In the genomic region with DNA sequence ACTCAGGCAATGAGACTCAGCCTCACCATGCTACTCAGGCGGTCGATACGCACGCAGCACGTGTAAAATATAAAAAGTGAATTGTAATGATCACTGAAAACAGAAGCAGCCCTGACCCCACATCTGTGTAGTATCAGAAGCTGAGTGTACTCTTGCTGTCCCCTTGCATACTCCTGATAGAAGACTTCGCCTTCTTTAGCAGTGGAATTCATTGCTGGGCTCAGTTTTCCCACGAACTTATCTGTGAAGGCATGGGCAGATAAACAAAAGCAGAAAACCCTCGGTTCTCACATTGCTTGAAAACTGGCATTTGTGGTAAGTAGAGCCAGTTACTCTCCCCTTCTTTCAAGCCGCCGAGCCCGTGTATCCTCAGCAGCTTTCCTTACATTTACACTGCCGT, we compare ENCODE assay signal across 14 mouse cellular contexts.
"Had no signal": no experiment of that assay in that cellular context is flagged by ENCODE, and none has a peak within 500 bp of the region (broad histone marks: within the 10 kb centered on the region; RNA-seq: fewer than 3 reads in every experiment).

No protein-coding gene starts in this region.

- H3K9ac ChIP-seq: limb, embryonic 13.5 days; lung, embryonic 14.5 days had no signal

- H3K4me2 ChIP-seq: limb, embryonic 13.5 days; lung, embryonic 14.5 days; midbrain, embryonic 11.5 days had no signal

- DNase-seq: kidney, adult 18-20 months; kidney, adult 9 months; kidney, postnatal 14 days; kidney, postnatal 4 days; lung, embryonic 14.5 days; midbrain, embryonic 14.5 days; thymus, adult 18-20 months; thymus, postnatal 4 days had no signal

- H3K4me3 ChIP-seq: limb, embryonic 10.5 days; limb, embryonic 13.5 days; megakaryocyte, embryonic 14.5 days had no signal

- ATAC-seq: lung, postnatal 0 days had no signal

- H3K9me3 ChIP-seq: limb, embryonic 10.5 days; limb, embryonic 13.5 days; megakaryocyte, embryonic 14.5 days had no signal

- H3K27me3 ChIP-seq: limb, embryonic 13.5 days; megakaryocyte, embryonic 14.5 days had no signal

- H3K27ac ChIP-seq: limb, embryonic 10.5 days; limb, embryonic 13.5 days; macrophage had no signal
